Mouse (Mus musculus) liver, postnatal 0 days (tissue): ENCODE measurements around the gene Gucd1.
"Not testable (repeated sequence)": the region's sequence is repeated elsewhere in the genome, so short reads cannot be mapped to it uniquely, and the experiment has no call there.

ENCODE experiments used
- CTCF ChIP-seq: sonication (generic); IDR thresholded peaks from 2 replicates; pipeline ENCODE4 v1.5.1; 2016; ENCODE audit warnings: antibody characterized with exemption, low read depth
- EP300 ChIP-seq: IDR thresholded peaks from 2 replicates; pipeline ENCODE4 v1.6.1; 2016; ENCODE audit warnings: antibody characterized with exemption, low read depth, mild to moderate bottlenecking

DNA sequence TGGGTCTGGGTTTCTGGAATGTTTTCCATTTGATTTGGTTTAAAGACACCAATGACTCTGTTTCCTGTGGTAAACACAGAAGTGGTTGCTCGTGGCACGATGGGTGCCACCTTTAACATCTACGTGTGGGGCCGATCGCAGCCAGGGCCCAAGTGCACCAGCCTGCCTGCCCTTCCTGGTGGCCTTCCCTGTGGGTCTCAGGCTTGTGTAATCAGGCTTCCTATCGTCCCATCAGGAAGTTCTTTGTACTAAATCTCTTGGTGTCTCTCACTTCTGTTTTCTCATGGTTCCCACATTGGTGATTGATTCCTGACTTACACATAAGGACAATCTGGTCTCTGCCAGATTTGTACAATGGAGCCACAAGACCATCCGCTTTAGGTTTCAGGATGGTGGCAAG, 18.6 kb downstream of the Gucd1 start:
- TF ChIP-seq EP300, CTCF: not testable (repeated sequence)
